Mouse (Mus musculus) ES-Bruce4 (cell line): ENCODE data around the gene Cdkl2. TPM values are rescaled to one million over a fixed set of nuclear protein-coding genes. Genes with fewer than 3 reads are reported as not detected.

Experiments used
- H3K27ac ChIP-seq: 2 replicates; pipeline ENCODE4 v1.5.1; 2012; ENCODE audit warnings: low read length, inconsistent platforms; ENCODE audit not compliant: insufficient read depth
- H3K27me3 ChIP-seq: 2 replicates; pipeline ENCODE4 v1.6.1; 2012; ENCODE audit warnings: mild to moderate bottlenecking, low read length, inconsistent platforms; ENCODE audit not compliant: control insufficient read depth, poor library complexity, insufficient read depth, severe bottlenecking
- H3K36me3 ChIP-seq: 2 replicates; pipeline ENCODE4 v1.6.1; 2012; ENCODE audit warnings: inconsistent platforms, mild to moderate bottlenecking, low read length, moderate library complexity; ENCODE audit not compliant: control insufficient read depth, poor library complexity, insufficient read depth, severe bottlenecking
- H3K4me1 ChIP-seq: one replicate; pipeline ENCODE4 v1.8.1; 2011; ENCODE audit warnings: low read length; ENCODE audit not compliant: control insufficient read depth, insufficient read depth
- H3K4me3 ChIP-seq: 2 replicates; pipeline ENCODE4 v1.5.1; 2011; ENCODE audit warnings: low read depth, mild to moderate bottlenecking, low read length
- H3K9ac ChIP-seq: 2 replicates; pipeline ENCODE4 v1.6.1; 2012; ENCODE audit warnings: low read depth, mild to moderate bottlenecking, inconsistent platforms; ENCODE audit not compliant: poor library complexity, severe bottlenecking
- H3K9me3 ChIP-seq: replicated peaks from 2 replicates; pipeline ENCODE4 v1.6.1; 2012; ENCODE audit warnings: mild to moderate bottlenecking, low read length, inconsistent platforms; ENCODE audit not compliant: control insufficient read depth, poor library complexity, insufficient read depth, severe bottlenecking
- CTCF ChIP-seq: IDR thresholded peaks from one replicate; pipeline ENCODE4 v1.8.1; 2011; ENCODE audit warnings: low read depth, low read length
- EP300 ChIP-seq: IDR thresholded peaks from 2 replicates; pipeline ENCODE4 v1.6.1; 2011; ENCODE audit warnings: low read depth, low read length; ENCODE audit not compliant: insufficient read depth
- POLR2A ChIP-seq: IDR thresholded peaks from one replicate; pipeline ENCODE4 v1.8.1; 2011; ENCODE audit warnings: low read length; ENCODE audit not compliant: insufficient read depth
- polyA plus RNA-seq: library from polyadenylated mRNA; stranded (reverse); fragments of >200 nt; gene quantifications from 2 replicates; pipeline ENCODE4 v1.2.4, GENCODE M21; 2011; ENCODE audit warnings: low read depth; ENCODE audit not compliant: missing spikeins, insufficient read depth, insufficient read length

The Cdkl2 gene
- polyA plus RNA-seq, 1 experiment: 5.2 TPM

GRCm38 (mm10) chr5:92074061-92074460, 30.4 kb upstream of the Cdkl2 start:
- Histone ChIP-seq H3K36me3 (peaks cover 45% of the 10 kb centered on the region), H3K4me3 (no peak overlapping the region), H3K9me3 (no peaks in the 10 kb centered on the region), H3K27ac (no peak overlapping the region), H3K4me1 (peaks cover 2% of the 10 kb centered on the region), H3K27me3 (no peaks in the 10 kb centered on the region), H3K9ac (peak overlapping the region; percentile 2; the same call in 1 of the 2 replicates)
- TF ChIP-seq CTCF (no peak), EP300 (no peak), POLR2A (no peak)

GRCm38 (mm10) chr5:92063192-92063591, 19.5 kb upstream of the Cdkl2 start:
- TF ChIP-seq POLR2A (no peak), CTCF (no peak), EP300 (no peak)
- Histone ChIP-seq H3K9me3 (no peaks in the 10 kb centered on the region), H3K27me3 (no peaks in the 10 kb centered on the region), H3K4me1 (no peaks in the 10 kb centered on the region), H3K36me3 (peaks cover 78% of the 10 kb centered on the region), H3K4me3 (no peak overlapping the region), H3K27ac (no peak overlapping the region), H3K9ac (no peak overlapping the region)

GRCm38 (mm10) chr5:92052866-92053265, 9.2 kb upstream of the Cdkl2 start:
- Histone ChIP-seq H3K4me1 (no peaks in the 10 kb centered on the region), H3K36me3 (peaks cover 48% of the 10 kb centered on the region), H3K9ac (no peak overlapping the region), H3K4me3 (no peak overlapping the region), H3K9me3 (no peaks in the 10 kb centered on the region), H3K27me3 (no peaks in the 10 kb centered on the region), H3K27ac (no peak overlapping the region; the same call in 1 of the 2 replicates)
- TF ChIP-seq POLR2A (no peak), EP300 (no peak)

GRCm38 (mm10) chr5:92050419-92050818, 6.7 kb upstream of the Cdkl2 start:
- H3K4me1 ChIP-seq: no peaks in the 10 kb centered on the region
- H3K9me3 ChIP-seq: no peaks in the 10 kb centered on the region
- H3K27ac ChIP-seq: no peak overlapping the region
- peaks cover 24% of the 10 kb centered on the region for H3K36me3 ChIP-seq
- no peaks in the 10 kb centered on the region for H3K27me3 ChIP-seq
- no peak overlapping the region for H3K9ac ChIP-seq
- no peak overlapping the region for H3K4me3 ChIP-seq
- TF ChIP-seq EP300 (no peak), POLR2A (no peak), CTCF (no peak)

- Histone ChIP-seq H3K27ac (peak overlapping the region; percentile 92), H3K4me1 (peaks cover 2% of the 10 kb centered on the region), H3K9ac (peak overlapping the region; percentile 70), H3K27me3 (no peaks in the 10 kb centered on the region), H3K36me3 (no peaks in the 10 kb centered on the region), H3K4me3 (peak overlapping the region; percentile 92), H3K9me3 (no peaks in the 10 kb centered on the region)
- TF ChIP-seq POLR2A (no peak), EP300 (peak; percentile 13)
These were observed 1.0 kb downstream of the Cdkl2 start for GRCm38 (mm10) chr5:92042377-92043348.

GRCm38 (mm10) chr5:92019960-92020359, 23.7 kb downstream of the Cdkl2 start:
- Histone ChIP-seq H3K36me3 (no peaks in the 10 kb centered on the region), H3K27me3 (no peaks in the 10 kb centered on the region), H3K4me3 (no peak overlapping the region), H3K9ac (no peak overlapping the region), H3K9me3 (no peaks in the 10 kb centered on the region), H3K27ac (no peak overlapping the region), H3K4me1 (no peaks in the 10 kb centered on the region)
- TF ChIP-seq CTCF: no peak
- TF ChIP-seq EP300: no peak
- no peak for TF ChIP-seq POLR2A
